Mouse (Mus musculus) forebrain, postnatal 0 days (tissue): ENCODE measurements around the gene Fam126b. TPM values are rescaled to one million over a fixed set of nuclear protein-coding genes. Genes with fewer than 3 reads are reported as not detected.

Experiments used
- ATAC-seq: fragments of 200-750 bp; cut with Nextera tagmentation; 2 replicates; pipeline ENCODE4 v1.8.0; 2017; ENCODE audit warnings: mild to moderate bottlenecking, moderate library complexity
- DNase-seq: peaks from one replicate; pipeline ENCODE4 v3.0.0-alpha.2; 2015
- H3K27ac ChIP-seq: fragments of 300-500 bp; sonication (generic); 2 replicates; pipeline ENCODE4 v1.5.1; 2014; ENCODE audit warnings: low read depth, mild to moderate bottlenecking, antibody characterized with exemption, low read length, moderate library complexity, mixed read lengths
- H3K27me3 ChIP-seq: fragments of 300-500 bp; sonication (generic); 2 replicates; pipeline ENCODE4 v1.6.1; 2014; ENCODE audit warnings: mild to moderate bottlenecking, low read length, mixed read lengths; ENCODE audit not compliant: insufficient read depth
- H3K36me3 ChIP-seq: fragments of 300-500 bp; sonication (generic); 2 replicates; pipeline ENCODE4 v1.6.1; 2014; ENCODE audit warnings: mild to moderate bottlenecking, moderate library complexity; ENCODE audit not compliant: insufficient read depth
- H3K4me1 ChIP-seq: fragments of 300-500 bp; sonication (generic); 2 replicates; pipeline ENCODE4 v1.6.1; 2014; ENCODE audit warnings: antibody characterized with exemption; ENCODE audit not compliant: insufficient read depth
- H3K4me2 ChIP-seq: fragments of 300-500 bp; sonication (generic); 2 replicates; pipeline ENCODE4 v1.6.1; 2014; ENCODE audit warnings: low read depth, mild to moderate bottlenecking, moderate library complexity
- H3K4me3 ChIP-seq: fragments of 300-500 bp; sonication (generic); 2 replicates; pipeline ENCODE4 v1.5.1; 2014; ENCODE audit warnings: low read depth, low read length, mixed read lengths
- H3K9ac ChIP-seq: fragments of 300-500 bp; sonication (generic); 2 replicates; pipeline ENCODE4 v1.6.1; 2014; ENCODE audit warnings: mild to moderate bottlenecking
- H3K9me3 ChIP-seq: fragments of 300-500 bp; sonication (generic); 2 replicates; pipeline ENCODE4 v1.6.1; 2016; ENCODE audit warnings: low read length
- CTCF ChIP-seq: sonication (generic); IDR thresholded peaks from 2 replicates; pipeline ENCODE4 v1.5.1; 2016; ENCODE audit warnings: antibody characterized with exemption, control low read depth, low read depth
- WGBS: fragments of 180-500 bp; shearing (Covaris S2); extraction: QIAGEN DNeasy Blood & Tissue Kit; methylation state at CpG from one replicate; pipeline ENCODE4 v1.1.7; 2014; 5-methylcytosine and 5-hydroxymethylcytosine counted together
- polyA plus RNA-seq: library from polyadenylated mRNA; unstranded; fragments of >200 nt; fragmentation: Nextera tagmentation; extraction: Ambion mirVana; gene quantifications from 2 replicates; pipeline ENCODE4 v1.2.1, GENCODE M21; 2015
- total RNA-seq: library from RNA; depleted of rRNA; stranded (reverse); fragments of >200 nt; gene quantifications from 2 replicates; pipeline ENCODE4 v1.2.3, GENCODE M21; 2014

Fam126b gene
- total and polyA plus RNA-seq, 2 experiments from 2014 or later: 12.5 to 25.4 TPM

- under 1% methylated on average over 64 of the region's 64 CpGs for WGBS
- no peak for TF ChIP-seq CTCF
Observed at GRCm38 (mm10) chr1:58504577-58505254, 81.4 kb downstream of the Fam126b start, which contains the start of gene Orc2. TSS of gene Orc2 (minus strand) at chr1:58505109.

GRCm38 (mm10) chr1:58503793-58504370 lies 82.2 kb downstream of the Fam126b start:
- peak overlapping the region; percentile 81 for H3K9ac ChIP-seq
- peaks cover 8% of the 10 kb centered on the region; the same call in 1 of the 2 replicates for H3K9me3 ChIP-seq
- no peak for ATAC-seq
- peak overlapping the region; percentile 88 for H3K4me2 ChIP-seq
- H3K4me3 ChIP-seq: peak overlapping the region; percentile 99
- H3K27me3 ChIP-seq: no peaks in the 10 kb centered on the region
- no peak for DNase-seq
- H3K27ac ChIP-seq: peak overlapping the region; percentile 91; the same call in 1 of the 2 replicates
- H3K36me3 ChIP-seq: peaks cover 13% of the 10 kb centered on the region
- peaks cover 15% of the 10 kb centered on the region for H3K4me1 ChIP-seq
- no peak for TF ChIP-seq CTCF
- 24% methylated on average over 9 of the region's 9 CpGs for WGBS

More at GRCm38 (mm10) chr1:58504577-58505254, 81.4 kb downstream of the Fam126b start, which contains the start of gene Orc2:
- H3K9me3 ChIP-seq: peaks cover 8% of the 10 kb centered on the region; the same call in 1 of the 2 replicates
- H3K27me3 ChIP-seq: no peaks in the 10 kb centered on the region
- H3K4me3 ChIP-seq: peak within 1 kb of the TSS; percentile 99
- ATAC-seq (peak; percentile 100), DNase-seq (peak; percentile 95)
- H3K9ac ChIP-seq: peak within 1 kb of the TSS; percentile 81
- H3K36me3 ChIP-seq: peaks cover 9% of the 10 kb centered on the region
- H3K27ac ChIP-seq: peak within 1 kb of the TSS; percentile 91
- H3K4me1 ChIP-seq: peaks cover 15% of the 10 kb centered on the region
- peak within 1 kb of the TSS; percentile 88 for H3K4me2 ChIP-seq

GRCm38 (mm10) chr1:58503134-58503533 lies 83.0 kb downstream of the Fam126b start:
- peaks cover 16% of the 10 kb centered on the region for H3K36me3 ChIP-seq
- ATAC-seq: no peak
- no peak overlapping the region for H3K4me3 ChIP-seq
- H3K4me2 ChIP-seq: no peak overlapping the region
- no peak overlapping the region for H3K27ac ChIP-seq
- no peak for DNase-seq
- no peak overlapping the region for H3K9ac ChIP-seq
- H3K4me1 ChIP-seq: peaks cover 15% of the 10 kb centered on the region
- H3K27me3 ChIP-seq: no peaks in the 10 kb centered on the region
- H3K9me3 ChIP-seq: peaks cover 4% of the 10 kb centered on the region; the same call in 1 of the 2 replicates
- no peak for TF ChIP-seq CTCF

- no peak for DNase-seq
- Histone ChIP-seq H3K36me3 (peaks cover 45% of the 10 kb centered on the region), H3K9ac (no peak overlapping the region), H3K4me2 (no peak overlapping the region), H3K4me1 (peaks cover 6% of the 10 kb centered on the region), H3K9me3 (no peaks in the 10 kb centered on the region), H3K4me3 (no peak overlapping the region), H3K27me3 (no peaks in the 10 kb centered on the region), H3K27ac (no peak overlapping the region)
- peak; percentile 20; the same call in 1 of the 2 replicates for TF ChIP-seq CTCF
- ATAC-seq: no peak
- 98% methylated on average over 1 of the region's 1 CpGs for WGBS
Observed at GRCm38 (mm10) chr1:58498758-58499157, 87.4 kb downstream of the Fam126b start.

GRCm38 (mm10) chr1:58497678-58498077 lies 88.4 kb downstream of the Fam126b start:
- Histone ChIP-seq H3K27ac (no peak overlapping the region), H3K36me3 (peaks cover 51% of the 10 kb centered on the region), H3K9ac (no peak overlapping the region), H3K4me2 (no peak overlapping the region), H3K4me1 (no peaks in the 10 kb centered on the region), H3K4me3 (no peak overlapping the region), H3K9me3 (no peaks in the 10 kb centered on the region), H3K27me3 (no peaks in the 10 kb centered on the region)
- no peak for TF ChIP-seq CTCF
- DNase-seq (no peak), ATAC-seq (no peak)
- WGBS: 95% methylated on average over 4 of the region's 4 CpGs

- Histone ChIP-seq H3K27me3 (no peaks in the 10 kb centered on the region), H3K9me3 (no peaks in the 10 kb centered on the region), H3K4me3 (no peak overlapping the region), H3K9ac (no peak overlapping the region), H3K4me2 (no peak overlapping the region), H3K4me1 (no peaks in the 10 kb centered on the region), H3K27ac (no peak overlapping the region), H3K36me3 (peaks cover 71% of the 10 kb centered on the region)
- ATAC-seq (no peak), DNase-seq (no peak)
- 91% methylated on average over 6 of the region's 6 CpGs for WGBS
- no peak for TF ChIP-seq CTCF
Observed at GRCm38 (mm10) chr1:58495603-58496002, 90.5 kb downstream of the Fam126b start.

GRCm38 (mm10) chr1:58482647-58483046 lies 103.5 kb downstream of the Fam126b start:
- Histone ChIP-seq H3K4me2 (no peak overlapping the region), H3K4me1 (no peaks in the 10 kb centered on the region), H3K4me3 (no peak overlapping the region), H3K9me3 (no peaks in the 10 kb centered on the region), H3K27ac (no peak overlapping the region), H3K9ac (no peak overlapping the region), H3K36me3 (peaks cover 46% of the 10 kb centered on the region), H3K27me3 (no peaks in the 10 kb centered on the region)
- DNase-seq (no peak), ATAC-seq (no peak)
- no peak for TF ChIP-seq CTCF
- 91% methylated on average over 4 of the region's 4 CpGs for WGBS
